Mouse (Mus musculus) B cell, adult (primary cell): ENCODE measurements around the gene Cdk1. TPM values are rescaled to one million over a fixed set of nuclear protein-coding genes. Genes with fewer than 3 reads are reported as not detected.

Source experiments
- total RNA-seq: library from RNA; stranded (reverse); gene quantifications from 4 replicates; pipeline ENCODE4 v1.2.4, GENCODE M21; 2023; ENCODE audit not compliant: inconsistent age

The Cdk1 gene
- 2.1 to 6.2 TPM (median 5.9 TPM) in 4 replicates for total RNA-seq

GRCm38 (mm10) chr10:69352212-69353085, at the start of gene Cdk1:
TSS of gene Cdk1 (minus strand) at chr10:69352938.

GRCm38 (mm10) chr10:69398763-69399590, 46.2 kb upstream of the Cdk1 start, which contains the start of gene Ank3:
TSS of gene Ank3 (plus strand) at chr10:69398773.

Other genes with a start within 250 kb of the Cdk1 start
- gene Rhobtb1, start 201.5 kb downstream of the Cdk1 start, total RNA-seq = 18.4 to 21.5 TPM (median 20.0 TPM) in 4 replicates
- 0.61 to 0.93 TPM (median 0.81 TPM) in 4 replicates for gene A930033H14Rik, start 139.8 kb downstream of the Cdk1 start, total RNA-seq
- 0.64 to 0.78 TPM in 2 of 4 replicates, not detected in the others for gene Ank3, start 45.8 kb upstream of the Cdk1 start, total RNA-seq